Mouse (Mus musculus): ENCODE data around the gene Slc36a3. TPM values are rescaled to one million over a fixed set of nuclear protein-coding genes. Genes with fewer than 3 reads are reported as not detected.
A peak's percentile ranks its signal among the peaks of the same experiment; 100 is the strongest.

Slc36a3 gene
- polyA plus RNA-seq, 1 experiment, result 0.11 TPM

- H3K27me3 ChIP-seq (replicated peaks; ENCODE audit: control insufficient read depth, insufficient read depth, low read length), result no peaks in the 10 kb centered on the region
- 0 out of 2 replicates have a peak, but pooled peaks cover 3% of the 10 kb centered on the region for H3K4me1 ChIP-seq (ENCODE audit: control insufficient read depth, insufficient read depth, low read length)
- peak; percentile 36 for DNase-seq
- H3K4me3 ChIP-seq (ENCODE audit: insufficient read depth, low read depth, low read length), result no peak overlapping the region
- H3K27ac ChIP-seq (ENCODE audit: insufficient read depth, low read depth, low read length), result no peak overlapping the region
- H3K36me3 ChIP-seq (ENCODE audit: control insufficient read depth, insufficient read depth, low read length), result no peaks in the 10 kb centered on the region; the same call in 1 of the 2 replicates
- 72% methylated on average over 7 of the region's 7 CpGs for WGBS
- no peak for TF ChIP-seq POLR2A (IDR thresholded peaks at IDR 0.05; ENCODE audit: low read depth, low read length)
- no peak for TF ChIP-seq CTCF (conservative IDR thresholded peaks at IDR 0.05; ENCODE audit: insufficient read depth, insufficient read length, low read depth, low read length)
Observed at GRCm38 (mm10) chr11:55113209-55113860, 38.2 kb downstream of the Slc36a3 start.

DNA sequence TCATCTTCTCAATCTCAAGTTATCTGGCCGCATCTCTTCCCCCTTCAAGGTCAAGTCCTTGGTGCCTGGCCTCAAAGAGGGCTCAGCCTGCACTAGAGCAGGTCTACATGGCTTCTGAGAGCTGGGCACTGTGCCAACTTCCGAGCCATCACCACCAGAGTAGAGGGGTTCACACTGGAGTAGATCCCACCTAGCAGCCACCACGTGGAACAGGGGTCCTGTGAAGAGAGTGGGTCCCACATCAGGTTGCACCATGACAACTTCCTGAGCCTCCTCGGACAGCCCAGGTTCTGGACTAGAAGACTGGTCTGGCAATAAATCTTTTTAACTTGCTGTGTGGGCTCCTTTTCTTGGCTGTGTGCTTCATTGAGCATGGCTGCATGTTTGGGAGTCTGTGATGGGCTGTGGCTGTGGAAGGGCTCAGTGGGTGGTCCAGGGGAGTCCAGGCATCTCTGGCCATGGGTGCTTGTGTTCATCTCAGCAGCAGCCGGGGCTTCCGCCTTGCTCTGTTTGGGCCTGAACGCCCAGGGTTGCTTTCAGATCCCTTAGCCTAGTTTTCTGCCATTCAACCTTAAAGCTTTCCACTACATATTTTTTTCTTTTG, 40.8 kb downstream of the Slc36a3 start:
- H3K27ac ChIP-seq (ENCODE audit: insufficient read depth, low read depth, low read length), result no peak overlapping the region

GRCm38 (mm10) chr11:55109521-55110300, 41.8 kb downstream of the Slc36a3 start:
- DNase-seq, result peak; percentile 57
- WGBS, result 72% methylated on average over 7 of the region's 7 CpGs
- no peaks in the 10 kb centered on the region for H3K27me3 ChIP-seq (replicated peaks; ENCODE audit: control insufficient read depth, insufficient read depth, low read length)
- no peak overlapping the region for H3K27ac ChIP-seq (ENCODE audit: insufficient read depth, low read depth, low read length)
- no peak overlapping the region for H3K4me3 ChIP-seq (ENCODE audit: insufficient read depth, low read depth, low read length)
- TF ChIP-seq CTCF (conservative IDR thresholded peaks at IDR 0.05; ENCODE audit: insufficient read depth, insufficient read length, low read depth, low read length) (no peak), POLR2A (IDR thresholded peaks at IDR 0.05; ENCODE audit: low read depth, low read length) (no peak)
- no peaks in the 10 kb centered on the region; the same call in 1 of the 2 replicates for H3K36me3 ChIP-seq (ENCODE audit: control insufficient read depth, insufficient read depth, low read length)
- peaks cover 7% of the 10 kb centered on the region; the same call in 1 of the 2 replicates for H3K4me1 ChIP-seq (ENCODE audit: control insufficient read depth, insufficient read depth, low read length)

More for the DNA sequence above, 40.8 kb downstream of the Slc36a3 start:
- 44% methylated on average over 7 of the region's 7 CpGs for WGBS
- no peak for DNase-seq
- no peak overlapping the region for H3K4me3 ChIP-seq (ENCODE audit: insufficient read depth, low read depth, low read length)
- peaks cover 6% of the 10 kb centered on the region; the same call in 1 of the 2 replicates for H3K4me1 ChIP-seq (ENCODE audit: control insufficient read depth, insufficient read depth, low read length)
- H3K27me3 ChIP-seq (replicated peaks; ENCODE audit: control insufficient read depth, insufficient read depth, low read length), result no peaks in the 10 kb centered on the region
- no peak for TF ChIP-seq CTCF (conservative IDR thresholded peaks at IDR 0.05; ENCODE audit: insufficient read depth, insufficient read length, low read depth, low read length)
- no peak for TF ChIP-seq POLR2A (IDR thresholded peaks at IDR 0.05; ENCODE audit: low read depth, low read length)
- no peaks in the 10 kb centered on the region; the same call in 1 of the 2 replicates for H3K36me3 ChIP-seq (ENCODE audit: control insufficient read depth, insufficient read depth, low read length)

DNA sequence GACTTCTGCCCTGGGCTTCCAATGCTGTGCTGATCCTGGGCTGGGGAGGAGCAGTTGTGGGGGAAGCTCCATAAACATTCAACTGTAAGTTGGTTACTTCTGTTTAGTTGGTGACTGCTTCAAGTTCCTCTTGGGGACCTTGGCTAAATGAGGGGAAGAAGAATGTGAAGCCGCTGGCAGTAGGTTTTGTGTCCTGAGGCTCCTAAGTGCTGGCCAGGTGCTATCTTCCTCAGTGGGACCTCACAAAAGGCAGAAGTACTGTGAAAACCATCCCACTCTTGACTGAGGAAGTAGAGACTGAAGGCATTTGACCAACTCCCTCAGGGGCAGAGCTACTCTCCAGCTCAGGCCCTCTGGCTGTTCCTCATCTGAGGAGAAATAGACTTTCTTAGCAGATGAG, 44.9 kb downstream of the Slc36a3 start:
- no peak for TF ChIP-seq CTCF (conservative IDR thresholded peaks at IDR 0.05; ENCODE audit: insufficient read depth, insufficient read length, low read depth, low read length)
- no peak for TF ChIP-seq POLR2A (IDR thresholded peaks at IDR 0.05; ENCODE audit: low read depth, low read length)
- peaks cover 16% of the 10 kb centered on the region; the same call in 1 of the 2 replicates for H3K4me1 ChIP-seq (ENCODE audit: control insufficient read depth, insufficient read depth, low read length)
- no peak overlapping the region for H3K27ac ChIP-seq (ENCODE audit: insufficient read depth, low read depth, low read length)
- no peaks in the 10 kb centered on the region for H3K27me3 ChIP-seq (replicated peaks; ENCODE audit: control insufficient read depth, insufficient read depth, low read length)
- DNase-seq, result no peak
- no peak overlapping the region for H3K4me3 ChIP-seq (ENCODE audit: insufficient read depth, low read depth, low read length)
- 97% methylated on average over 1 of the region's 1 CpGs for WGBS
- no peaks in the 10 kb centered on the region; the same call in 1 of the 2 replicates for H3K36me3 ChIP-seq (ENCODE audit: control insufficient read depth, insufficient read depth, low read length)

DNA sequence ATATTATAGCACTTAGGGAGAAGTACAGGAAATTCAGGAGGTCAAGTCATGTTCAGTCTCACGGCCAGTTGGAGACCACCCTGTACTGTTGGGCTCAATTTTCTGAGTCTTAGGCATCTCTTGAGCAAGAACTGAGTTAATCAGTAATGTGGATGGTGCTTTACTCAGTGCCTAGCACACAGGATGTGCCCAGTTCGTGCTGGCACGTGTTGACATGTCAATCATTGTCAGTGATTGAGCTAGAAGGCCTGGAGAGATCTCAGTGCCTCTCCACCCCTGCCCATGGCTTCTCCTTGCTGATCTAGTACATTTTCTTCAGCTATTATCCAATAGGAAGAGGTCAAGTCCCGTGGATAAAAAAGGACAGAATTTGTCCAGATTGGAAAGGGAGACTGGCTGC, 46.1 kb downstream of the Slc36a3 start:
- Histone ChIP-seq H3K27ac (ENCODE audit: insufficient read depth, low read depth, low read length) (peak overlapping the region; percentile 69), H3K27me3 (replicated peaks; ENCODE audit: control insufficient read depth, insufficient read depth, low read length) (no peaks in the 10 kb centered on the region), H3K36me3 (ENCODE audit: control insufficient read depth, insufficient read depth, low read length) (no peaks in the 10 kb centered on the region; the same call in 1 of the 2 replicates), H3K4me1 (ENCODE audit: control insufficient read depth, insufficient read depth, low read length) (peaks cover 16% of the 10 kb centered on the region; the same call in 1 of the 2 replicates), H3K4me3 (ENCODE audit: insufficient read depth, low read depth, low read length) (no peak overlapping the region)
- DNase-seq, result peak; percentile 94
- TF ChIP-seq CTCF (conservative IDR thresholded peaks at IDR 0.05; ENCODE audit: insufficient read depth, insufficient read length, low read depth, low read length), result no peak
- TF ChIP-seq POLR2A (IDR thresholded peaks at IDR 0.05; ENCODE audit: low read depth, low read length), result no peak
- WGBS, result 41% methylated on average over 4 of the region's 4 CpGs

DNA sequence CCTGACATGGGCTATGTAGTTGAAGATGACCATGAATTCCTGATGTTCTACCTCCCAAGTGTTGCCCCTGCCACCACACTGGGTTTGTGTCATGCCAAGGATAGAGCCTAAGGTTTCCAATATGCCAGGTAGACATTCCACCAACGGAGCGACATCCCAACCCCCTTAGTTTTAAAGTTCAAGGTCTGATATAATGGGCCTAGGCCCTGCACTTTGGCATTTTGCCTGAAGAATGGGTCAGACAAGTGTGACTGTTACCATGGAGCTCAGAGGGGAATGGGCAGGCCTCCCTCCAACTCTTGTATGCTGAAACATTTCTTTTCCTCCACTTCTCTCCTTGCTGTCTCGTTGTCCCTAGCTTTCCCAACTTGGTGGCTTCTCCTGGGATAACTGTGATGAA, 48.3 kb downstream of the Slc36a3 start:
- H3K27ac ChIP-seq (ENCODE audit: insufficient read depth, low read depth, low read length), result peak overlapping the region; percentile 66
- peaks cover 17% of the 10 kb centered on the region; the same call in 1 of the 2 replicates for H3K4me1 ChIP-seq (ENCODE audit: control insufficient read depth, insufficient read depth, low read length)
- DNase-seq, result peak; percentile 92
- WGBS, result 30% methylated on average over 3 of the region's 3 CpGs
- no peaks in the 10 kb centered on the region for H3K27me3 ChIP-seq (replicated peaks; ENCODE audit: control insufficient read depth, insufficient read depth, low read length)
- TF ChIP-seq CTCF (conservative IDR thresholded peaks at IDR 0.05; ENCODE audit: insufficient read depth, insufficient read length, low read depth, low read length) (no peak), POLR2A (IDR thresholded peaks at IDR 0.05; ENCODE audit: low read depth, low read length) (no peak)
- H3K4me3 ChIP-seq (ENCODE audit: insufficient read depth, low read depth, low read length), result peak overlapping the region; percentile 20; the same call in 1 of the 2 replicates
- H3K36me3 ChIP-seq (ENCODE audit: control insufficient read depth, insufficient read depth, low read length), result no peaks in the 10 kb centered on the region

Measured in kidney, adult 2 months (tissue).